Mouse (Mus musculus): ENCODE results near the gene Macrod2. TPM values are rescaled to one million over a fixed set of nuclear protein-coding genes. Genes with fewer than 3 reads are reported as not detected.

The Macrod2 gene
- polyA plus RNA-seq, 1 experiment from 2014 or later, result 38.0 TPM

DNA sequence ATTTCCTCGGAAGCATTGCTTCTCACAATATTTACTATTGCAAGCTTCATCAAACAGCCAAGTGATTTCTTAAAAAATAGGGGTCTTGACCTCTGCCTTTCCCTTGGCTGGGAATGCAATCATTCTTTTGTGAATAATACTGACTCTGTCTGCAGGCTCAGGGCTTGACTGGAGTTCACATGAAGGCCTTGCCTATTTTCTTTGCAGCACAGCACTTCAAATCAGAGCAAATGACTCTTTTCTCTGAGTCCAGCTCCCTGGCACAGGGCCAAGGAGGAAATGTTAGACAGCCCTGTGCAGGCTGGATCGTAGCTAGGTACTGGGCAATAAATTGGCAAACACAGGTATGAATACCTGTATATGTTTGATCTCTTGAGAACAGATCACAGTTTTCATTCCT, 1464.1 kb downstream of the Macrod2 start:
- Histone ChIP-seq H3K27me3 (ENCODE audit: insufficient read depth, poor library complexity, severe bottlenecking) (no peaks in the 10 kb centered on the region), H3K27ac (no peak overlapping the region), H3K9me3 (no peaks in the 10 kb centered on the region), H3K4me3 (no peak overlapping the region), H3K4me1 (replicated peaks) (no peaks in the 10 kb centered on the region), H3K36me3 (no peaks in the 10 kb centered on the region)
- WGBS, result 47% methylated on average over 2 of the region's 2 CpGs
- DNase-seq (ENCODE audit: low spot score), result no peak

DNA sequence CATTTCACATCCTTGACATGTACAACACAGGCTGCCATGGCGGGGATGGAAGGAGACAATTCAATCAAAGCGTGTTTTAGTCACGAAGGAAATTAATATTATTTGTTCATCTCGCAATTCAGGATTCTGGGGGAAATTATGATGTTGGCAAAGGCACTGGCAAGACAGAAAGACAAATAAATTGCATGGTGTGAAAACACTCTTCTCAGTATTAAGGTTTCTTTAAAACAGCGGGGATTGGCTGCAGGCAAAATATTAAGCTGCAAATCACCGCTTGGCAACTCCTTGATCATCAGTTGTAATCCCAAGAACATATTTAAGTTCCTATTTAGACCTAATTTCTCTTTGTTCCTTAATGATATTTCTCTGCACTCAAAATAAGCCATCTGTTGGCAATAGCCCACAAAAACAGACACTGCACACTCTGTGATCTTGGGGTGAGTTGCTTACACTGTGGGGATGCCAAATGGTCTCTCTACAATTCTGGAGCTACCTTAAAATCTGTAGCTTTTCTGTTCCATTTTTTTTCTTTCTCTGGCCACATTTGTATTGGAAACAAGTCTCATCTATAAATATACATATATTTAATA, 1466.7 kb downstream of the Macrod2 start:
- DNase-seq (ENCODE audit: low spot score), result no peak
- Histone ChIP-seq H3K27me3 (ENCODE audit: insufficient read depth, poor library complexity, severe bottlenecking) (no peaks in the 10 kb centered on the region), H3K4me3 (no peak overlapping the region), H3K4me1 (replicated peaks) (no peaks in the 10 kb centered on the region), H3K36me3 (no peaks in the 10 kb centered on the region), H3K9me3 (no peaks in the 10 kb centered on the region), H3K27ac (no peak overlapping the region)
- 87% methylated on average over 6 of the region's 6 CpGs for WGBS

DNA sequence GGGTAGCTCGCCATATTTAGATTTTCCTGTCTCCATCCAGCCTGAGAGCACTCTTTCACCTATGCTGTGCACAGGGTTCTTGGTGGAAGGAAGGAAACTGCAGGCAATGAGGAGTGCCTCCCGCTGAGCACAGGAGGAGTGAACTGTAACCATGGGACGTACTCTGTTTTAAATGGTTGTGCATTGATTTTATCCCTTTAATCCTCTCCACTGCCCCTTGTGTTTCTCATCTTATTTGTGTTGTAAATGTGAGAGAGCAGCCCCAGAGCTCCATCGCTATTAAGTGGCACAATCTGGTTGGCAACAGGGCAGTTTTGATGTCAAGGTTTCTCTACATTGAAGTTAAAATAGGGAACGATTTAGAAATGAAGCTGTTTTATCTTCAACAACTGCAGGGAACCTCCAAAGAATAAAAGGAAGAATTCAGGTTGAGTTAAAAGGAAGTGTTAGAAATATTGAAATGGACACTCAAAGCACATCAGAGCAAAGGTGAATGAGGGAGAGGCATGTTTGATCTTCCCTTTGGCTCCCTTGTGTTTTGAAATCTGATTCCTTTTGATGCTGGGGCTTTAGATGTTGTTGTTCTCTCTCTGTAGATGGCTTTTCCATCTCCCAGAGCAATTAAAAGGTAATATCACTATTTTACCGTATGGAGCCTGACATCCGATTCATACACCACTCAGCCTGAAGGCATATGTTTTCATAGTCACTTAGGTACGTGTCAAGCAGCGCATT, 1467.6 kb downstream of the Macrod2 start:
- no peaks in the 10 kb centered on the region for H3K27me3 ChIP-seq (ENCODE audit: insufficient read depth, poor library complexity, severe bottlenecking)
- no peak overlapping the region for H3K4me3 ChIP-seq
- DNase-seq (ENCODE audit: low spot score), result no peak
- H3K4me1 ChIP-seq (replicated peaks), result no peaks in the 10 kb centered on the region
- no peak overlapping the region for H3K27ac ChIP-seq
- no peaks in the 10 kb centered on the region for H3K36me3 ChIP-seq
- WGBS, result 49% methylated on average over 9 of the region's 9 CpGs
- no peaks in the 10 kb centered on the region for H3K9me3 ChIP-seq

DNA sequence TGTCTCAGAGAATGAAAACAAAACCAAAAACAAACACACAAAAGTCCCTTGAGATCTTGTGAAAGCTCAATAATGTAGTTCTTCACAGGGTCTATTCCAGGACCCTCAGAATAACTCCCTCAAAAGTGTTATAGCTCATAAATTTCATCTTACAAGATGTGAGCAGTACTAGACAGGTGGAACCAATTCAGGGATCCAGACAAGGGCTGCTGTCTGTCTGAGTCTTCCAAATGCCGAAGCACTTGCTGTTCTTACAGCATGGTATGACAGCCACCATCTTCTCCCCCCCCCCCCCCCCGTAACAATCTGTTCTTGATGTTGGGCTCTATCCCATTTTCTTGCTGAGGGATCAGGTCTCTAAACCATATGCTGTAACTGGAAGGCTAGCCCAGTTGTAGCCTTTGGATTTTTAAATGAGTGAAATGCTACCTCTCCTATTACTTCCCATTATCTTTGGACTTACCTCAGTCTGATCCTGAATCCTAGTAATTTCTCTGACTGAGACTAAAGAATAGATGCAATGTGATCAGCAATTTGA, 1468.6 kb downstream of the Macrod2 start:
- WGBS, result 76% methylated on average over 2 of the region's 2 CpGs
- H3K4me3 ChIP-seq, result no peak overlapping the region
- H3K36me3 ChIP-seq, result no peaks in the 10 kb centered on the region
- H3K4me1 ChIP-seq (replicated peaks), result no peaks in the 10 kb centered on the region
- H3K9me3 ChIP-seq, result no peaks in the 10 kb centered on the region
- H3K27me3 ChIP-seq (ENCODE audit: insufficient read depth, poor library complexity, severe bottlenecking), result no peaks in the 10 kb centered on the region
- H3K27ac ChIP-seq, result no peak overlapping the region
- DNase-seq (ENCODE audit: low spot score), result no peak

DNA sequence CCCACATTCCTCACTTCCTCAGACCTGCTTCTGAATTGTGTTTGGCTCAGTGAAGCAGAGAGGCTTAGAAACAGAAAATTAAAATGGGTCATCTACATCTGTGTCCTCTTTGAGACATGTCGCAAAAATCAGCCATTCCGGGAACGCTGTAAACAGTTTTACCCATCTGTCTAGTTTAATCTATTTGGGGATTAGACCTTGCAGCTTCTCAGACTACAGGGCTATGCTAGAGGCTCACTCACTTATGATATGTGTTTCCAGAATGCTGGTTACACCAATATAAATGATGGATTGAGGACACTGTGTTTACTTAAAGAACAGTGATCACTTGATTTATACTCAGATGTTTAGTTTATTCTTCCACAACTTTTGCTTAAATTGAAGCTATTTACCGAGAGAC, 1475.8 kb downstream of the Macrod2 start:
- no peaks in the 10 kb centered on the region for H3K9me3 ChIP-seq
- H3K4me1 ChIP-seq (replicated peaks), result no peaks in the 10 kb centered on the region
- H3K36me3 ChIP-seq, result no peaks in the 10 kb centered on the region
- H3K27ac ChIP-seq, result no peak overlapping the region
- H3K27me3 ChIP-seq (ENCODE audit: insufficient read depth, poor library complexity, severe bottlenecking), result no peaks in the 10 kb centered on the region
- WGBS, result 93% methylated on average over 4 of the region's 4 CpGs
- no peak overlapping the region for H3K4me3 ChIP-seq
- no peak for DNase-seq (ENCODE audit: low spot score)

DNA sequence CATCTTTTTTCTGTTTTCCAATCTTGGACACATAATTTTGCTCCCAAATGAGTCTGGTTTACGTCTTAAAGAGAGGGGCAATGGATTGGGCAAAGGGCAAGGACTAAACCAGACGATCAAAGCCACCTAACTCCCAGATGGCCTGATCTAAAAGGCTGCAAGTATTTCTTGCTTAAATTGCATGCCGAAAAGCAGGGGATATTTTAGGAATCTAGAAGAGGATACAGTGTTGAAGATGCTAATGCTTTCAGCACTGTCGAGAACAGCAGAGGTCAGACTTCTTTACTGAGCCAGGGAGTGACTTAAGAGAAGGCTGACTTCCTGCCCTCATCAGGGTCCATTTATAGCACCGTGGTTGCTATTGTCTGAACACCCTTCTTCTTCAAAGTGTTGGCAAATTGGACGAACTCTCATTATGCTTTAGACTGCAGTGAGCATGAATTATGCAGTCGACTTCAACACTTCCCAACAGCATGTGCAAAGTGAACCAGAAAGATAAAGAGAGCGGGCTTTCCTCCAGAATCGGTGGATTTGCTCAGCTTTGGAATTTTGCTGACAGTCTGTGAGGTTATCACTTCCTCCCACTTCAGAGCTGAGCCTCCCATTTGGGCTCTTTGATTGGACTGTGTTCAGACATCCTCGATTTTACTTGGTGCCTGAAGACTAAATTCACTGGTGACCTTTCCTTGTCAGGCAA, 1481.2 kb downstream of the Macrod2 start:
- Histone ChIP-seq H3K27me3 (ENCODE audit: insufficient read depth, poor library complexity, severe bottlenecking) (no peaks in the 10 kb centered on the region), H3K9me3 (no peaks in the 10 kb centered on the region), H3K4me1 (replicated peaks) (no peaks in the 10 kb centered on the region), H3K27ac (no peak overlapping the region), H3K36me3 (no peaks in the 10 kb centered on the region), H3K4me3 (no peak overlapping the region)
- no peak for DNase-seq (ENCODE audit: low spot score)
- WGBS, result 72% methylated on average over 10 of the region's 10 CpGs

DNA sequence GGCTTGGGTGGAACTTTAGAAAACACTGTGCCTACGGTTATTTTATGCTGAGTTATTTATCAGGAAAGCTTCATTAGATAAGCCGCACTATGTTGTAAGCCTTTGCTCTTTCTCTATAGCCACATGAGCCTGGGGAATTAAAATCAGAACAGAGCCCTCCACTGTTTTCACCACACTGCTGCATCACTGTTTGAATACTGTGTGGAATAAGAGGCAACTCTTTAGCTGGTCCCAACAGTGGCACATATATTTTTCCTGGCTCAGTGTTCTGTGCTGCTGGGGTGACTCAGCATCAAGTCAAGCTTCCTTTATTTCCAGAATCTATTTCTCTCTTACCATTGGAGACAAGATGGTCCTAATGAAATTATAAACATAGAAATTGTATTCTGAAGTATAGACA, 1481.8 kb downstream of the Macrod2 start:
- no peaks in the 10 kb centered on the region for H3K9me3 ChIP-seq
- H3K4me3 ChIP-seq, result no peak overlapping the region
- H3K36me3 ChIP-seq, result no peaks in the 10 kb centered on the region
- DNase-seq (ENCODE audit: low spot score), result no peak
- H3K4me1 ChIP-seq (replicated peaks), result no peaks in the 10 kb centered on the region
- no peaks in the 10 kb centered on the region for H3K27me3 ChIP-seq (ENCODE audit: insufficient read depth, poor library complexity, severe bottlenecking)
- no peak overlapping the region for H3K27ac ChIP-seq
- WGBS, result 94% methylated on average over 2 of the region's 2 CpGs

DNA sequence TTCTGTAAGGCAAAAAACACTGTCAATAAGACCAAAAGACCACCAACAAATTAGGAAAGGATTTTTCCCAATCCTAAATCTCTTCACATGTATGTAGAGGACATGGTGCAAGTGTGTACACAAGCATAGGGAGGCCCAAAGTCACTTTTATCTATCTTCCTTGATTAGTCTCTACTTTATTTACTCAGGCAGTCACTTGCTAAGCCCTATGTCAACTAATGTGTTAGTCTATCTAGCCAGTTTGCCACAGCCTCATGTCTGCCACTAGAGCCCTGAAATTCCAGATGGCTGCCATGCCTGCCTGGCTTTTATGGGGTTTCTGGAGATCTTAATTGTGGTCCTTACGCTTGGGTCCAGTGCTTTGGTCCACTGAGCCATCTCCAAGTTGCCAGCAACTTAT, 1483.4 kb downstream of the Macrod2 start:
- no peak for DNase-seq (ENCODE audit: low spot score)
- no peaks in the 10 kb centered on the region for H3K4me1 ChIP-seq (replicated peaks)
- no peaks in the 10 kb centered on the region for H3K9me3 ChIP-seq
- no peak overlapping the region for H3K27ac ChIP-seq
- WGBS, result 93% methylated on average over 1 of the region's 1 CpGs
- no peaks in the 10 kb centered on the region for H3K27me3 ChIP-seq (ENCODE audit: insufficient read depth, poor library complexity, severe bottlenecking)
- no peak overlapping the region for H3K4me3 ChIP-seq
- H3K36me3 ChIP-seq, result no peaks in the 10 kb centered on the region

DNA sequence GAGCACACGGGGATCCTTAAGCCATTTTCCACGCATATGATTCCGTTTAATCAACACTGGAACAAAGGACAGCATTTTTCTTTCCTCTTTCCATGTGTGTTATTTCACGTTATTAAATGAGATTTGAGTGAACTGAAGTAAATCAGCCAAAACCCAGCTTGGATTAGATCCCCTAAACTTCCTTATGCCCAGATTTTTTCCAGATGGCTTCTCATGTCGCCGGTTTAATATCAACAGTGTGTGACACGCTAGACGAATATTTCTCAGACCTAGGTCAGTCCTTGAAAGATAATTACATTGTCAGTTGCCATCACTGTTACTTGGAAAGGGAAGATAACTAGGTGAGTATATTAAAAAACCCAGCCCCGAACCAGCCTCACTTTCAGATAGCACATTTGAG, 1484.6 kb downstream of the Macrod2 start:
- no peak overlapping the region for H3K27ac ChIP-seq

DNA sequence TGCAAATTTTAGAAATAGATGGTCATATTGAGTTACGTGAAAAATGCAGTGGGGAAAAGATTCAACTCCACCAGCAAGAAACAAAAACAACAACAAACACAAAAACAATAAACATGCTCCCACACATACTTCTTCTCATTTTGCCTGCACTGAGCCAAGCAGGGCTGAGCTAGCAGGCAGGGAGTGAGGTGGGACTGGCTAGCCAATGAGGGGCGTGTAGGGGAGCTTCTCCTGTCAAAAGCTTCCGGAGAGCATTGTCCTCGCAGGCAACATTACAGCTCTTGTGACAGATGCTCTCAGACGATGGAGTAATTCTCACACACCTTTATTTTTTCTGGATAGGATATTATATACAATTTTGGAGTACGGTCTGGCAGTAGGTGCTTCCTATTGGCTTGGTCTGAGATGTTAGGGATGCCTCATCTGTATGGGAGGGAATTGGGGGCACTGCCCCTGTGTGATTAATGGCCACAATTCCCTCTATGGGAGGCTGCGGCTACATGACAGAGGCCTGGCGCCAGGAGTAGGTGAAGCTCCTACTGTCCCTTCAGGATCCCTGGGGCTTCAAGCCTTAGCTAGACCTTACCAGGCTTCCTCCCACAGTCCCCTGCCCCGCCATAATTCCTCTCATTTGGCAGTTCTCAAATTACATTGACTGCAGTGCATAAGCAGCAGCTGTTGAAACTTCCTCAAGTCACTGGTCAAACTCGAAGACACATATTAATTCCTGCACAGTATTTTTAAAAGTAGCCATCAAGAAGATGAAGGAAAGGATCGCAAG, 1491.8 kb downstream of the Macrod2 start:
- H3K27me3 ChIP-seq (ENCODE audit: insufficient read depth, poor library complexity, severe bottlenecking), result no peaks in the 10 kb centered on the region
- no peaks in the 10 kb centered on the region for H3K9me3 ChIP-seq
- 65% methylated on average over 11 of the region's 11 CpGs for WGBS
- H3K27ac ChIP-seq, result no peak overlapping the region
- H3K36me3 ChIP-seq, result no peaks in the 10 kb centered on the region
- 0 out of 2 replicates have a peak, but pooled peaks cover 7% of the 10 kb centered on the region for H3K4me1 ChIP-seq (replicated peaks)
- DNase-seq (ENCODE audit: low spot score), result no peak
- no peak overlapping the region for H3K4me3 ChIP-seq

More for the DNA sequence above, 1484.6 kb downstream of the Macrod2 start:
- Histone ChIP-seq H3K9me3 (no peaks in the 10 kb centered on the region), H3K4me1 (replicated peaks) (no peaks in the 10 kb centered on the region), H3K27me3 (ENCODE audit: insufficient read depth, poor library complexity, severe bottlenecking) (no peaks in the 10 kb centered on the region), H3K4me3 (no peak overlapping the region), H3K36me3 (no peaks in the 10 kb centered on the region)
- 75% methylated on average over 9 of the region's 9 CpGs for WGBS
- DNase-seq (ENCODE audit: low spot score), result no peak

DNA sequence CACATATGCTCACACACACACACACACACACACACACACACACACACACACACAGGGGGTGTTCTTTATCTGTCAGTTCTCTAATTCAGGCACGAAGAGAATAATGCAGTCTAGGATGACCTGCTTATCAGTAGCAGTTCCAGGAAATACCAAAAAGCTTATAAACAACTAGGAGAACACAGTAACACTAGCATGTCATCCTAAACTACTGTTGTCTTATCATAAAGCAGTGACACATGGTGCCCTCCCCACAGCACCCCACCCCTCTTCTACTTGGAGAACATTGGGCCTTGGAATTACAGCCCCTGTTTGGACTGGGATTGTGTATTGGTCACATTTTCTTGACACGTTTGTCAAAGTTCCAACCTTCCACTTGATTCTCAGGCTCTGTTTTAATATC, 1494.4 kb downstream of the Macrod2 start:
- Histone ChIP-seq H3K27me3 (ENCODE audit: insufficient read depth, poor library complexity, severe bottlenecking) (no peaks in the 10 kb centered on the region), H3K4me3 (no peak overlapping the region), H3K27ac (no peak overlapping the region), H3K4me1 (replicated peaks) (0 out of 2 replicates have a peak, but pooled peaks cover 7% of the 10 kb centered on the region), H3K9me3 (no peaks in the 10 kb centered on the region), H3K36me3 (no peaks in the 10 kb centered on the region)
- WGBS, result 82% methylated on average over 2 of the region's 2 CpGs
- DNase-seq (ENCODE audit: low spot score), result no peak

DNA sequence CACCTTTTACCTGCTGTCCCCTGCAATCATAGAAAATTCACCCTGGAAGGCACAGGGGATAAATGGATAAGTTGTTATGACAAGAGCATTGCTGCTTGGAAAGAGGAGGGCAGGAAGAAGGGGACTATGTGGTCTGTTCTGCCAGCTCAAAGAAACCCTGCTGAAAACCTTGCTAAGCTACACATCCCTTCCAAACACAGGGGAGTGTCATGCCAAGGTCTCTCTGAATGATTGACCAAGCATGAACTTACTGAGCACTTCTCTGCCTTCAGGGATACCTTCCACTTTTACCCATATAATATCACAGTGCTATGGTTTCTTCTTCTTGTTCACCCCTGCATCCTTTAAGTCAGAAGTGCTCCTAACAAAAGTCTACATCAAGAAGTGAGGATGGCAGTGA, 1502.8 kb downstream of the Macrod2 start:
- DNase-seq (ENCODE audit: low spot score), result no peak
- Histone ChIP-seq H3K27ac (no peak overlapping the region), H3K27me3 (ENCODE audit: insufficient read depth, poor library complexity, severe bottlenecking) (no peaks in the 10 kb centered on the region), H3K4me1 (replicated peaks) (no peaks in the 10 kb centered on the region), H3K4me3 (no peak overlapping the region), H3K36me3 (no peaks in the 10 kb centered on the region), H3K9me3 (no peaks in the 10 kb centered on the region)

Data from hindbrain, embryonic 10.5 days (tissue).